Mouse (Mus musculus) spleen, adult 18-20 months (tissue): ENCODE results near the gene Gucy1a1.

Source experiments
- DNase-seq, 2 experiments: peaks; one replicate each; pipeline ENCODE4 v3.0.0; 2022; ENCODE audit warnings: mixed read lengths in 2 of 2

Gene Gucy1a1

GRCm38 (mm10) chr3:82074201-82074851 is 71.3 kb downstream of the Gucy1a1 start, which contains the start of gene Gucy1b1:
Gene Gucy1b1, minus strand, starts transcription at chr3:82074689.
- peak; percentile 5 to 11 for DNase-seq

- DNase-seq = peak; percentile 7 to 9
Observed at GRCm38 (mm10) chr3:82073741-82074181, 71.8 kb downstream of the Gucy1a1 start.

- no peak for DNase-seq
Observed at GRCm38 (mm10) chr3:82067830-82068229, 77.8 kb downstream of the Gucy1a1 start.

DNA sequence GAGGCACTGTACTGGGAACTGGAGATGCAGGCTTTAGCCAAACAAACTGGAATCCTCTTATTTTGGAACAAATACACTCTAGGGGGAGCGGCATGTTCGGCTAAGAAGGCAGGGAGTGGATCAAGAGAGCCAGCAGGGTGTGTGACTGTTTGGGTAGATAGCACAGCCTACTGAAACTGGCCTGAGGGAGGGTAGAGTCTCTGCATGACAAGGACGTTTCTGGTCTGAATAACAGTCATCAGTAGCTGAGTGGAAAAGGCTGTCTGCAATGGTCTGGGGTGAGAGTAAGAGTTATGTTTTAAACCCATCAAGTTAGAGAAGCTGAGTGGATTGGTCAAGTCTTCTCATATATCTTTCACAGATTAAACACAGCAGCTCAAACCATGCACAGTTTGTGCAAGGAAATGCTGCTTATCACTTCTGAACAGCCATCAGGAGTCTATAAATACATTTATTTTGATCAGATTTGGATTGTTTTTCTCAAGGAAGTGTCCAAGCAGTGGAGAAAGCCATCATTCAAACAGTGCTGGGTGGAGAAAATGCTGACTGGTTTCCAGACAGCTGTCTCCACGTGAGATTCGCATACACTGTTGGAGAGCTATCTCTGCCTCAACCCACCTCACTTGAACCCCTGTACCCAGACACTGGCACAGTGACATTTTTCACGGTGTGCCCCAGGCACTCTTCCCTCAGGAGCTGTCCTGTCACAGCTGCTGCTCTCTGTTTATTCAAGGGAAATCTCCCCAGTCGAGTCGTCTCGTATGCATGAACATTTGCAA is 84.0 kb downstream of the Gucy1a1 start:
- DNase-seq = no peak

- DNase-seq = no peak
Observed at GRCm38 (mm10) chr3:82057201-82057600, 88.4 kb downstream of the Gucy1a1 start.

DNA sequence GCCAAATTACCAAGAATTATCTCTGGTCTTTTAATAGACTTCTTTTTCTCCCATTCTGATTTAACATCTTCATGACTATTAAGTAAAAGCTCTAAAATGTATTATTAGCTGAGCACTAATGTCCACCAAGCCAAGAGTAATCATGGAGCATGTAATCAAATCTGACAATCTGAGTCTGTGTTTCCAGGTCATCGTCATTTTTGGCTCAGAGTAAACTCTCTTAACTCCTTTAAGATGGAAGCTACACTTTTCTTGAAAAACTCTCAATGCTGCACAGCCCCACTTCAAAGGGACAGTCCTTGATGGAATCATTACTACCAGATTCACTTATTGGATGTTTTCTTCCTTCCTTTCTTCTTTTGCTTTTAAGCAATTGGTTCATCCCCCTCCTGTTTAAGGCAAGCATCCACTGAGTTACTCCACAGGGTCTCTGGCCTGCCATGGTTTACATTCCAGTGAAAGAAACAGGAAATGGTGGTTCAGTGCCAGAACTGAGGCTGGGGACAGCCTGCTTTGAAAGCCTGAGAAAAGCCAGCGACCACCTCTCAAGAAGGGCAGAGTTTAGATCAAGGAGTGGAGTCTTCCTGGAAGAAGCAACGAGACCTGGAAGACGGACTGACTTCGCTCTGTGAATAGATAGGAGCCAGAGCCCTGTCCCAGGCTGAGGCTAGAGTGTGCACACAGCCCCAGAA is 91.2 kb downstream of the Gucy1a1 start:
- DNase-seq = no peak

- no peak for DNase-seq
Observed at GRCm38 (mm10) chr3:82052029-82052428, 93.6 kb downstream of the Gucy1a1 start.

DNA sequence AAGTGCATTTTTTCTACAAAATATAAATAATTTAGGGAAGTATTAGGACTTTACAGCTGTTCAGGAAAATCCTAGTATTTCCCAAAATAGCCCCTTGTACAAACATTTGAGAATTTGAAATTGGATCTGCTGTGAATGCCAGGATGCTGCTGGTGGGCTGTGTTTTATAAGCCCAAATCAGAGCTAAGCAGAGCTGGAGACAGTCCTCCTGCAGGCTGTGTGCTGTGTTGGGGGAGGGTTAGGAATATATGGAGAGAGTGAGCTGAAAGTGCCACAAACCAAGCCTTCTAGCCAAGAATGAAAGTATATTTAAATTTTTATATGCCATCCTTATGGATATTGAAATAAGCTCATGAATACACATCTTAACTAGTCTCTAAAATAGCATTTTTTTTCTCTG is 94.1 kb downstream of the Gucy1a1 start:
- DNase-seq = no peak

DNA sequence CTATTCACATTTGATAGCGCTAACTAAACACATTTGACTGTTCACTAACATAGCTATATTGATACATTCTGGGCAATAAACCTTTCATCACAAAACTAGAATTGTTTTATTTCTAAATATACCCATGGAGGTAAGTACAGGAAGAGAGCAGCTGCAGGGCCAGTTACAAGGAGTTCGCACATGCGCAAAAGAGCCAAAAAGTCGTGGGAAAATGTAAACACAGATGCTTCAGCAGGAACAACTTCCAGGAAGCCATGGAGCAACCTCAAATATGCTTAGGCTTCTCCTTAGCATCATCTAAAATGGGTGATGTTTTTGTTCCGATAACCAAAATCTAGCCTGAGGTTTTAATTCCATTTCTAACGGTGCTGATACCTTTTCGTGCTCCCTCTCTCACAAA is 96.9 kb downstream of the Gucy1a1 start:
- no peak for DNase-seq

- no peak for DNase-seq
Observed at GRCm38 (mm10) chr3:82048078-82048477, 97.5 kb downstream of the Gucy1a1 start.

DNA sequence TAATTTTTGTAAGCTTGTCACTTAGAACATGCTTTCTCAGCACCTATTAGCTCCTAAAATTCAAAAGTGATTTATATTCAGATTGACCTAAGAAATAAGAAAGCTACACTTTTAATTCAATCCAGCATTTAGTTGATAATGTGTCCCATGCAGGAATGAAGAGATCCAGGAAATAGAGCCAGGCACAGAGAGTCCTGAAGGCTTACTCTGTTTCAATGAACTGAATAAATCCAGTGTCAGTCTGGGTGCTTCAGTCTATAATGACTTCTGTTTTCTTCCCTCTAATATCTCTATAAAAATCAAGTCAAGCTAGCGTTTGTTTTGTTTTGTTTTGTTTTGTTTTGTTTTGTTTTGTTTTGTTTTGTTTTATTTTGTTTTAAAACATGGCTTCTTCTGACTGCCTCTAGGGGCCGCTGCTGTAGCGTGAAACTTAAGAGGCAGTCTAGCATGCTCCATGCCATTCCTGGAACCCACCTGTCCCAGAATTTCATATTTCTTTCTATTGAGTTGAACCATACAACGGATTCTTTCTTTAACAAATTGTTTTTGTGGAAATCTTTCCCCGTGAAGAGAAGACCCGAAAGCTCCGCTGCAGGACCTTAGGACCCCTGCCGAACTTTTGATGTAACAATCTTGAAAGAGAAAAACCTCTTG is 98.4 kb downstream of the Gucy1a1 start:
- peak in 1 of 2 experiments; percentile 10 for DNase-seq

- no peak for DNase-seq
Observed at GRCm38 (mm10) chr3:82046087-82046486, 99.5 kb downstream of the Gucy1a1 start.

- DNase-seq = no peak
Observed at GRCm38 (mm10) chr3:82044902-82045301, 100.7 kb downstream of the Gucy1a1 start.

GRCm38 (mm10) chr3:82043676-82044075 is 101.9 kb downstream of the Gucy1a1 start:
- no peak for DNase-seq
